Mouse (Mus musculus) adipose tissue, adult 10 weeks (tissue): ENCODE results near the gene Gimap8. TPM values are rescaled to one million over a fixed set of nuclear protein-coding genes. Genes with fewer than 3 reads are reported as not detected.

Experiments used
- polyA plus RNA-seq: library from polyadenylated mRNA; stranded (reverse); fragments of 350-450 nt; fragmentation: Illumina TruSeq; extraction: RNeasy Lipid Tissue Mini Kit (QIAGEN cat#74804); gene quantifications from one replicate; pipeline ENCODE4 v1.2.3, GENCODE M21; 2014; ENCODE audit warnings: low read depth, low replicate concordance

The Gimap8 gene
- 8.7 TPM for polyA plus RNA-seq

DNA sequence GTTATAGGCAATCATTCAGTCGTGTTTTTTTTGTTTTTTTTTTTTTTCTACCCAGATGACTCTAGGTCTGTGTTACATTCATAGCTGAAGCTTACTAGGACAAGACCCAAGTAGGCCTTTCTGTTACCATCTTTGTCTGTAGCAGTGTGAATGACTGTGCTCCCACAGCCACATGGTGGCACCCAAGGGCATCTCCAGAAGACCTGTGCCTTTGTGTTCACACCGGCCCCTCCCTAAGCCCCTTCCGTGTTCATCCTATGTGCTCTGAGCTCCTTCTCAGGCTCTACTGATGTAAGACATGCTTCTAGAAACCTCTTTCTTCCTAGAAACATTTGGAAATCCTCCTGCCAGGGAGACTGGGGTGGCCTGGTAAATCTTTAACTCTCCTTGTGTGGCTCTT is at the start of gene Gimap8:
Gene Gimap8, plus strand, starts transcription at position 240 of the 400 bp plus-strand sequence.

DNA sequence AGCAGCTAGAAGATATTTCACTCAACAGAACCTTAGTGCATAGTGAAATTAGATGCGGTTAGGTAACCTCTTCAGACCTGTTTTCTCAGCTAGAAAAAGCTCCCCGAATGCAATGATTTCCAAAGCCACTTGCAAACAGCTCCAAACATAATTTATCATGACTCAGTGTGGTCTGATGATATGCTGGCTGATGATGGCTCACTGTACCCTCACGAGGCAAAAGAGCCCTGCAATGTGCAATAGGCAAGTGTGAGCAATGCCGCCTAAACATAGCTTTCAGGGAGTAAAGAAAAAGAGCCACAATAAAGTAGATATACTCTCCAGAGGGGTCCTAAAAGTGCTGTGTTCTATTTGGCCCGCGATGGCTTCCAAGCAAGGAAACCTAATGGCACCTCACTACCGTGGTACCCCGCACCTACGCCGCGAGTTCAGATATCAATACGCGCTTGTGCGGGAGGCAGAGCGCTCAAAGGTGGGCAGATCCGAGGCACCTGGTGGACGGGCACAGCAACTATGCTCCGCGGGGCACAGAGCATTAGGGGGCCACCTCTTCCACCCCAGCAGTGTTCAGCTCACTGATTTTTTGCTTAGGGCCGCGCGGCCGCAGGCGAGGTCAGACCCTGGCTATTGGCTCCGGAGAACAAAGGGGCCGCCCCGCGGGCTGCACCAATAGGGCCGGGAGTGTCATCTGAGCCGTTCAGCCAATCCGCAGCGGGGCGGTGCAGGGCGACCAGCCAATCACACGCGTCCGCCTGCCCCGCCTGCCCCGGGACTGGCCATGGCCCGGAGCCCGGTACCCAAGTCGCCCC is 45.6 kb upstream of the Gimap8 start, which contains the start of gene Zfp775:
Gene Zfp775, plus strand, starts transcription at position 793 of the 809 bp plus-strand sequence.

GRCm38 (mm10) chr6:48626464-48626863 is 20.6 kb upstream of the Gimap8 start, which contains the start of gene AI854703:
TSS of gene AI854703 (plus strand) at chr6:48626764.

GRCm38 (mm10) chr6:48675931-48676859 is 29.2 kb downstream of the Gimap8 start, which contains the start of gene Gimap9:
TSS of gene Gimap9 (plus strand) at chr6:48676129.

GRCm38 (mm10) chr6:48684319-48684718 is 37.3 kb downstream of the Gimap8 start, which contains the start of gene Gimap4:
TSS of gene Gimap4 (plus strand) at chr6:48684549.

Other genes with a start within 250 kb of the Gimap8 start
- 13.7 TPM for gene Zfp467, start 201.4 kb upstream of the Gimap8 start, polyA plus RNA-seq
- gene Sspo, start 199.0 kb upstream of the Gimap8 start, polyA plus RNA-seq, result 0.63 TPM
- 68.8 TPM for gene Atp6v0e2, start 109.6 kb upstream of the Gimap8 start, polyA plus RNA-seq
- gene Lrrc61, start 92.4 kb upstream of the Gimap8 start, polyA plus RNA-seq, result 37.3 TPM
- 317 TPM for gene Rarres2, start 74.4 kb upstream of the Gimap8 start, polyA plus RNA-seq
- not detected for gene Gm45021, start 57.6 kb upstream of the Gimap8 start, polyA plus RNA-seq
- gene Repin1, start 53.4 kb upstream of the Gimap8 start, polyA plus RNA-seq, result 31.7 TPM
- gene Gm44965, start 53.3 kb upstream of the Gimap8 start, polyA plus RNA-seq, result not detected
- 5.2 TPM for gene Zfp775, start 45.2 kb upstream of the Gimap8 start, polyA plus RNA-seq
- 0.65 TPM for gene AI854703, start 20.5 kb upstream of the Gimap8 start, polyA plus RNA-seq
- 6.5 TPM for gene Gimap9, start 28.9 kb downstream of the Gimap8 start, polyA plus RNA-seq
- gene Gimap4, start 37.3 kb downstream of the Gimap8 start, polyA plus RNA-seq, result 19.0 TPM
- 22.4 TPM for gene Gimap6, start 61.0 kb downstream of the Gimap8 start, polyA plus RNA-seq
- gene Gm28053, start 71.4 kb downstream of the Gimap8 start, polyA plus RNA-seq, result 1.7 TPM
- gene Gimap7, start 71.4 kb downstream of the Gimap8 start, polyA plus RNA-seq, result 0.68 TPM
- 5.4 TPM for gene Gimap1, start 91.8 kb downstream of the Gimap8 start, polyA plus RNA-seq
- gene Gimap5, start 99.0 kb downstream of the Gimap8 start, polyA plus RNA-seq, result 4.5 TPM
- 5.8 TPM for gene Gimap3, start 123.6 kb downstream of the Gimap8 start, polyA plus RNA-seq
- 249 TPM for gene Tmem176a, start 193.7 kb downstream of the Gimap8 start, polyA plus RNA-seq
- gene Tmem176b, start 194.3 kb downstream of the Gimap8 start, polyA plus RNA-seq, result 309 TPM
- 1.5 TPM for gene Aoc1, start 225.7 kb downstream of the Gimap8 start, polyA plus RNA-seq